Mouse (Mus musculus) CH12.LX (cell line): Measurements from ENCODE around the gene Cldn2.

Source experiments
- BHLHE40 ChIP-seq: IDR thresholded peaks from 2 replicates; pipeline ENCODE4 v1.6.1; 2011; ENCODE audit warnings: mild to moderate bottlenecking, low read depth, low read length, improper control_type of control experiment
- CTCF ChIP-seq, 2 experiments: IDR thresholded peaks in 1 of 2; conservative IDR thresholded peaks in 1 of 2; 2 replicates each; pipeline ENCODE4 v1.5.1; 2011 to 2012; ENCODE audit warnings: low read depth in 2 of 2, low read length in 2 of 2, improper control_type of control experiment in 1 of 2, inconsistent platforms in 1 of 2, mild to moderate bottlenecking in 1 of 2, moderate library complexity in 1 of 2
- E2F4 ChIP-seq: IDR thresholded peaks from 2 replicates; pipeline ENCODE4 v1.6.1; 2011; ENCODE audit warnings: low read depth, low read length, improper control_type of control experiment; ENCODE audit not compliant: insufficient replicate concordance
- EP300 ChIP-seq: IDR thresholded peaks from 2 replicates; pipeline ENCODE4 v1.6.1; 2011; ENCODE audit warnings: low read length, improper control_type of control experiment
- ETS1 ChIP-seq: conservative IDR thresholded peaks from 2 replicates; pipeline ENCODE4 v1.6.1; 2012; ENCODE audit warnings: low read depth, mild to moderate bottlenecking, inconsistent platforms, low read length, improper control_type of control experiment, moderate library complexity
- MAX ChIP-seq: IDR thresholded peaks from 2 replicates; pipeline ENCODE4 v1.6.1; 2011; ENCODE audit warnings: low read length, improper control_type of control experiment
- POLR2A ChIP-seq: IDR thresholded peaks from 2 replicates; pipeline ENCODE4 v1.6.1; 2011; ENCODE audit warnings: low read depth, mild to moderate bottlenecking, improper control_type of control experiment, low read length
- TCF12 ChIP-seq: IDR thresholded peaks from 2 replicates; pipeline ENCODE4 v1.6.1; 2014; ENCODE audit warnings: low read depth, mild to moderate bottlenecking, inconsistent platforms, low read length, improper control_type of control experiment
- USF1 ChIP-seq: IDR thresholded peaks from 2 replicates; pipeline ENCODE4 v1.6.1; 2014; ENCODE audit warnings: low read depth, mild to moderate bottlenecking, inconsistent platforms, low read length, improper control_type of control experiment
- ZKSCAN1 ChIP-seq: IDR thresholded peaks from 2 replicates; pipeline ENCODE4 v1.6.1; 2012; ENCODE audit warnings: low read depth, inconsistent platforms, low read length, improper control_type of control experiment, borderline replicate concordance

DNA sequence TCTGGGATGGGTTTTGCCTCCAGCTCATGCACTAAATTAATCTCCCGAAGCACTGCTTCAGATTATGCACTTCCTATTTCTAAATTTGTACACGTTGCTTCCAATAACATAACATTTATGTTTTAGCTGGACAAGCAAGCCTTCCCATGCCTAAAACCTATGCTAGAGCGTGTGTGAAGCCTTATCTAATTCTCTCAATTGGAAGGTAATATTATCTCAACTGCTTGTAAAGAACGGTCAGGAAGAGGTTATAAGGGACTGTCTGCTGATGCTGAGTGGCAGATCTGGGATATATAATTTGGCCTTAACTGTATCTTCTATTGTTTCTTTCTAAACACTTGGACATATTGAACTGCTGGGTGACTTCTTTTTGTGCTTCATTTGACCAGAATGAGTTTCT is 26.3 kb downstream of the Cldn2 start:
- TF ChIP-seq POLR2A (no peak), EP300 (no peak), CTCF (conservative IDR thresholded peaks at IDR 0.05 in 1 of 2, IDR thresholded peaks at IDR 0.05 in 1 of 2; ENCODE audit: low read depth in 2 of 2, low read length in 2 of 2) (no peak), E2F4 (no peak), MAX (no peak), USF1 (no peak), TCF12 (no peak), ETS1 (no peak), ZKSCAN1 (no peak), BHLHE40 (no peak)
